Mouse (Mus musculus) erythroid progenitor cell, adult 5-6 weeks (primary cell): ENCODE results near the gene Olfr1034. TPM values are rescaled to one million over a fixed set of nuclear protein-coding genes. Genes with fewer than 3 reads are reported as not detected.
"Not testable (repeated sequence)": the region's sequence is repeated elsewhere in the genome, so short reads cannot be mapped to it uniquely, and the experiment has no call there.

Source experiments
- ATAC-seq: replicated peaks from 2 replicates; pipeline ENCODE4 v1.8.0; 2016; ENCODE audit warnings: moderate number of reproducible peaks, mild to moderate bottlenecking, moderate TSS enrichment, inconsistent platforms; ENCODE audit not compliant: poor library complexity, low FRiP score, severe bottlenecking
- total RNA-seq, 2 experiments: library from RNA; stranded (forward) in 1 of 2; stranded (reverse) in 1 of 2; fragments of 150-400 nt in 1 of 2; fragments of 186-747, 209-891 nt in 1 of 2; gene quantifications; 2 replicates each; pipeline versions ENCODE4 v1.2.3 to v1.2.4; 2015 to 2017; ENCODE audit warnings: low replicate concordance in 2 of 2

The Olfr1034 gene
- total RNA-seq (2015; ENCODE audit: low replicate concordance) = not detected in 2 replicates
- total RNA-seq (2017; ENCODE audit: low replicate concordance) = not detected in 2 replicates

GRCm38 (mm10) chr2:86045561-86045960, at the start of gene Olfr1034:
Olfr1034 (plus strand) TSS chr2:86045861.
- ATAC-seq = no peak

GRCm38 (mm10) chr2:86005240-86005639, 40.4 kb upstream of the Olfr1034 start, which contains the start of gene Olfr1032:
Olfr1032 (plus strand) TSS chr2:86005540.
- ATAC-seq = no peak

GRCm38 (mm10) chr2:86020406-86020805, 25.3 kb upstream of the Olfr1034 start, which contains the start of gene Olfr1033:
Olfr1033 (plus strand) TSS chr2:86020633.
- ATAC-seq = not testable (repeated sequence)

- ATAC-seq = not testable (repeated sequence)
Observed at GRCm38 (mm10) chr2:86021518-86021917, 24.1 kb upstream of the Olfr1034 start.

GRCm38 (mm10) chr2:86050777-86051176, 5.1 kb downstream of the Olfr1034 start:
- not testable (repeated sequence) for ATAC-seq

- ATAC-seq = not testable (repeated sequence)
Observed at GRCm38 (mm10) chr2:86063766-86064165, 18.1 kb downstream of the Olfr1034 start.

GRCm38 (mm10) chr2:86070189-86070588, 24.5 kb downstream of the Olfr1034 start:
- no peak for ATAC-seq

GRCm38 (mm10) chr2:86073692-86074091, 28.0 kb downstream of the Olfr1034 start, which contains the start of gene Olfr1036:
Olfr1036 (plus strand) TSS chr2:86073992.
- not testable (repeated sequence) for ATAC-seq

GRCm38 (mm10) chr2:86080478-86080877, 34.8 kb downstream of the Olfr1034 start:
- not testable (repeated sequence) for ATAC-seq

GRCm38 (mm10) chr2:86087285-86087684, 41.6 kb downstream of the Olfr1034 start, which contains the start of gene Olfr1037:
Olfr1037 (minus strand) TSS chr2:86087385.
- ATAC-seq = no peak

Other genes starting within 250 kb of the Olfr1034 start
- gene Olfr1016, start 243.3 kb upstream of the Olfr1034 start, total RNA-seq (2015; ENCODE audit: low replicate concordance) = not detected in 2 replicates
- not detected in 2 replicates for gene Olfr1016, start 243.3 kb upstream of the Olfr1034 start, total RNA-seq (2017; ENCODE audit: low replicate concordance)
- gene Olfr1018, start 227.4 kb upstream of the Olfr1034 start, total RNA-seq (2015; ENCODE audit: low replicate concordance) = not detected in 2 replicates
- gene Olfr1018, start 227.4 kb upstream of the Olfr1034 start, total RNA-seq (2017; ENCODE audit: low replicate concordance) = 0.39 TPM in 1 of 2 replicates, not detected in the other
- gene Olfr1019, start 200.4 kb upstream of the Olfr1034 start, total RNA-seq (2015; ENCODE audit: low replicate concordance) = not detected in 2 replicates
- gene Olfr1019, start 200.4 kb upstream of the Olfr1034 start, total RNA-seq (2017; ENCODE audit: low replicate concordance) = not detected in 2 replicates
- gene Olfr1020, start 198.8 kb upstream of the Olfr1034 start, total RNA-seq (2015; ENCODE audit: low replicate concordance) = not detected in 2 replicates
- not detected in 2 replicates for gene Olfr1020, start 198.8 kb upstream of the Olfr1034 start, total RNA-seq (2017; ENCODE audit: low replicate concordance)
- gene Olfr1022, start 177.3 kb upstream of the Olfr1034 start, total RNA-seq (2015; ENCODE audit: low replicate concordance) = not detected in 2 replicates
- not detected in 2 replicates for gene Olfr1022, start 177.3 kb upstream of the Olfr1034 start, total RNA-seq (2017; ENCODE audit: low replicate concordance)
- gene Olfr1023, start 160.2 kb upstream of the Olfr1034 start, total RNA-seq (2015; ENCODE audit: low replicate concordance) = not detected in 2 replicates
- gene Olfr1023, start 160.2 kb upstream of the Olfr1034 start, total RNA-seq (2017; ENCODE audit: low replicate concordance) = not detected in 2 replicates
- gene Olfr1024, start 140.8 kb upstream of the Olfr1034 start, total RNA-seq (2015; ENCODE audit: low replicate concordance) = not detected in 2 replicates
- gene Olfr1024, start 140.8 kb upstream of the Olfr1034 start, total RNA-seq (2017; ENCODE audit: low replicate concordance) = not detected in 2 replicates
- gene Olfr1025-ps1, start 130.7 kb upstream of the Olfr1034 start, total RNA-seq (2015; ENCODE audit: low replicate concordance) = not detected in 2 replicates
- not detected in 2 replicates for gene Olfr1025-ps1, start 130.7 kb upstream of the Olfr1034 start, total RNA-seq (2017; ENCODE audit: low replicate concordance)
- gene Olfr1026, start 124.3 kb upstream of the Olfr1034 start, total RNA-seq (2015; ENCODE audit: low replicate concordance) = not detected in 2 replicates
- not detected in 2 replicates for gene Olfr1026, start 124.3 kb upstream of the Olfr1034 start, total RNA-seq (2017; ENCODE audit: low replicate concordance)
- gene Olfr1028, start 95.4 kb upstream of the Olfr1034 start, total RNA-seq (2015; ENCODE audit: low replicate concordance) = not detected in 2 replicates
- gene Olfr1028, start 95.4 kb upstream of the Olfr1034 start, total RNA-seq (2017; ENCODE audit: low replicate concordance) = not detected in 2 replicates
- gene Olfr1029, start 72.0 kb upstream of the Olfr1034 start, total RNA-seq (2015; ENCODE audit: low replicate concordance) = not detected in 2 replicates
- not detected in 2 replicates for gene Olfr1029, start 72.0 kb upstream of the Olfr1034 start, total RNA-seq (2017; ENCODE audit: low replicate concordance)
- not detected in 2 replicates for gene Olfr1030, start 66.6 kb upstream of the Olfr1034 start, total RNA-seq (2015; ENCODE audit: low replicate concordance)
- gene Olfr1030, start 66.6 kb upstream of the Olfr1034 start, total RNA-seq (2017; ENCODE audit: low replicate concordance) = not detected in 2 replicates
- not detected in 2 replicates for gene Olfr1031, start 55.6 kb upstream of the Olfr1034 start, total RNA-seq (2015; ENCODE audit: low replicate concordance)
- not detected in 2 replicates for gene Olfr1031, start 55.6 kb upstream of the Olfr1034 start, total RNA-seq (2017; ENCODE audit: low replicate concordance)
- not detected in 2 replicates for gene Olfr1032, start 40.3 kb upstream of the Olfr1034 start, total RNA-seq (2015; ENCODE audit: low replicate concordance)
- gene Olfr1032, start 40.3 kb upstream of the Olfr1034 start, total RNA-seq (2017; ENCODE audit: low replicate concordance) = not detected in 2 replicates
- gene Olfr1033, start 25.2 kb upstream of the Olfr1034 start, total RNA-seq (2015; ENCODE audit: low replicate concordance) = not detected in 2 replicates
- not detected in 2 replicates for gene Olfr1033, start 25.2 kb upstream of the Olfr1034 start, total RNA-seq (2017; ENCODE audit: low replicate concordance)
- gene Olfr1036, start 28.1 kb downstream of the Olfr1034 start, total RNA-seq (2015; ENCODE audit: low replicate concordance) = not detected in 2 replicates
- not detected in 2 replicates for gene Olfr1036, start 28.1 kb downstream of the Olfr1034 start, total RNA-seq (2017; ENCODE audit: low replicate concordance)
- not detected in 2 replicates for gene Olfr1037, start 41.5 kb downstream of the Olfr1034 start, total RNA-seq (2015; ENCODE audit: low replicate concordance)
- not detected in 2 replicates for gene Olfr1037, start 41.5 kb downstream of the Olfr1034 start, total RNA-seq (2017; ENCODE audit: low replicate concordance)
- gene Olfr1039, start 90.1 kb downstream of the Olfr1034 start, total RNA-seq (2015; ENCODE audit: low replicate concordance) = not detected in 2 replicates
- gene Olfr1039, start 90.1 kb downstream of the Olfr1034 start, total RNA-seq (2017; ENCODE audit: low replicate concordance) = not detected in 2 replicates
- gene Olfr1040, start 100.9 kb downstream of the Olfr1034 start, total RNA-seq (2015; ENCODE audit: low replicate concordance) = not detected in 2 replicates
- gene Olfr1040, start 100.9 kb downstream of the Olfr1034 start, total RNA-seq (2017; ENCODE audit: low replicate concordance) = not detected in 2 replicates
- not detected in 2 replicates for gene Olfr1042, start 116.0 kb downstream of the Olfr1034 start, total RNA-seq (2015; ENCODE audit: low replicate concordance)
- not detected in 2 replicates for gene Olfr1042, start 116.0 kb downstream of the Olfr1034 start, total RNA-seq (2017; ENCODE audit: low replicate concordance)
- not detected in 2 replicates for gene Olfr1043, start 121.7 kb downstream of the Olfr1034 start, total RNA-seq (2015; ENCODE audit: low replicate concordance)
- not detected in 2 replicates for gene Olfr1043, start 121.7 kb downstream of the Olfr1034 start, total RNA-seq (2017; ENCODE audit: low replicate concordance)
- not detected in 2 replicates for gene Olfr1044, start 132.0 kb downstream of the Olfr1034 start, total RNA-seq (2015; ENCODE audit: low replicate concordance)
- not detected in 2 replicates for gene Olfr1044, start 132.0 kb downstream of the Olfr1034 start, total RNA-seq (2017; ENCODE audit: low replicate concordance)
- not detected in 2 replicates for gene Olfr52, start 139.8 kb downstream of the Olfr1034 start, total RNA-seq (2015; ENCODE audit: low replicate concordance)
- gene Olfr52, start 139.8 kb downstream of the Olfr1034 start, total RNA-seq (2017; ENCODE audit: low replicate concordance) = not detected in 2 replicates
- gene Olfr1045, start 157.1 kb downstream of the Olfr1034 start, total RNA-seq (2015; ENCODE audit: low replicate concordance) = not detected in 2 replicates
- gene Olfr1045, start 157.1 kb downstream of the Olfr1034 start, total RNA-seq (2017; ENCODE audit: low replicate concordance) = not detected in 2 replicates
- not detected in 2 replicates for gene Olfr1046, start 173.5 kb downstream of the Olfr1034 start, total RNA-seq (2015; ENCODE audit: low replicate concordance)
- not detected in 2 replicates for gene Olfr1046, start 173.5 kb downstream of the Olfr1034 start, total RNA-seq (2017; ENCODE audit: low replicate concordance)
- gene Olfr1047, start 185.5 kb downstream of the Olfr1034 start, total RNA-seq (2015; ENCODE audit: low replicate concordance) = not detected in 2 replicates
- not detected in 2 replicates for gene Olfr1047, start 185.5 kb downstream of the Olfr1034 start, total RNA-seq (2017; ENCODE audit: low replicate concordance)
- gene Olfr1048, start 194.4 kb downstream of the Olfr1034 start, total RNA-seq (2015; ENCODE audit: low replicate concordance) = not detected in 2 replicates
- not detected in 2 replicates for gene Olfr1048, start 194.4 kb downstream of the Olfr1034 start, total RNA-seq (2017; ENCODE audit: low replicate concordance)
- gene Olfr1049, start 212.5 kb downstream of the Olfr1034 start, total RNA-seq (2015; ENCODE audit: low replicate concordance) = not detected in 2 replicates
- gene Olfr1049, start 212.5 kb downstream of the Olfr1034 start, total RNA-seq (2017; ENCODE audit: low replicate concordance) = not detected in 2 replicates
- not detected in 2 replicates for gene Olfr1051, start 233.2 kb downstream of the Olfr1034 start, total RNA-seq (2015; ENCODE audit: low replicate concordance)
- not detected in 2 replicates for gene Olfr1051, start 233.2 kb downstream of the Olfr1034 start, total RNA-seq (2017; ENCODE audit: low replicate concordance)
- not detected in 2 replicates for gene Olfr1052, start 246.6 kb downstream of the Olfr1034 start, total RNA-seq (2015; ENCODE audit: low replicate concordance)
- gene Olfr1052, start 246.6 kb downstream of the Olfr1034 start, total RNA-seq (2017; ENCODE audit: low replicate concordance) = not detected in 2 replicates